Mouse (Mus musculus) liver, embryonic 13.5 days (tissue): ENCODE measurements around the gene Nts. TPM values are rescaled to one million over a fixed set of nuclear protein-coding genes. Genes with fewer than 3 reads are reported as not detected.
"Not testable (repeated sequence)": the region's sequence is repeated elsewhere in the genome, so short reads cannot be mapped to it uniquely, and the experiment has no call there.

ENCODE experiments used
- ATAC-seq: fragments of 200-750 bp; cut with Nextera tagmentation; 2 replicates; pipeline ENCODE4 v1.8.0; 2017; ENCODE audit warnings: low read depth, mild to moderate bottlenecking, moderate number of reproducible peaks, moderate library complexity
- DNase-seq: peaks from one replicate; pipeline ENCODE4 v3.0.0; 2022
- H3K27ac ChIP-seq: fragments of 300-500 bp; sonication (generic); 2 replicates; pipeline ENCODE4 v1.5.1; 2015; ENCODE audit warnings: moderate library complexity, mild to moderate bottlenecking, inconsistent platforms
- H3K27me3 ChIP-seq: fragments of 300-500 bp; sonication (generic); 2 replicates; pipeline ENCODE4 v1.6.1; 2015; ENCODE audit warnings: mild to moderate bottlenecking, inconsistent platforms
- H3K36me3 ChIP-seq: fragments of 300-500 bp; sonication (generic); 2 replicates; pipeline ENCODE4 v1.6.1; 2015; ENCODE audit warnings: mild to moderate bottlenecking, inconsistent platforms
- H3K4me1 ChIP-seq: fragments of 300-500 bp; sonication (generic); replicated peaks from 2 replicates; pipeline ENCODE4 v1.6.1; 2015; ENCODE audit warnings: inconsistent platforms
- H3K4me2 ChIP-seq: fragments of 300-500 bp; sonication (generic); 2 replicates; pipeline ENCODE4 v1.6.1; 2015; ENCODE audit warnings: inconsistent platforms, mild to moderate bottlenecking, moderate library complexity
- H3K4me3 ChIP-seq: fragments of 300-500 bp; sonication (generic); replicated peaks from 2 replicates; pipeline ENCODE4 v1.5.1; 2015; ENCODE audit warnings: mild to moderate bottlenecking, inconsistent platforms
- H3K9ac ChIP-seq: fragments of 300-500 bp; sonication (generic); 2 replicates; pipeline ENCODE4 v1.6.1; 2015; ENCODE audit warnings: mild to moderate bottlenecking, inconsistent platforms
- H3K9me3 ChIP-seq: fragments of 300-500 bp; sonication (generic); replicated peaks from 2 replicates; pipeline ENCODE4 v1.6.1; 2016; ENCODE audit warnings: inconsistent platforms
- WGBS: fragments of 180-500 bp; shearing (Covaris S2); methylation state at CpG from one replicate; pipeline ENCODE4 v1.1.7; 2015; ENCODE audit not compliant: insufficient replicate concordance; 5-methylcytosine and 5-hydroxymethylcytosine counted together
- polyA plus RNA-seq: library from polyadenylated mRNA; unstranded; fragments of >200 nt; fragmentation: Nextera tagmentation; extraction: Ambion mirVana; gene quantifications from 2 replicates; pipeline ENCODE4 v1.2.1, GENCODE M21; 2015

Nts gene
- polyA plus RNA-seq, 1 experiment from 2014 or later: not detected

DNA sequence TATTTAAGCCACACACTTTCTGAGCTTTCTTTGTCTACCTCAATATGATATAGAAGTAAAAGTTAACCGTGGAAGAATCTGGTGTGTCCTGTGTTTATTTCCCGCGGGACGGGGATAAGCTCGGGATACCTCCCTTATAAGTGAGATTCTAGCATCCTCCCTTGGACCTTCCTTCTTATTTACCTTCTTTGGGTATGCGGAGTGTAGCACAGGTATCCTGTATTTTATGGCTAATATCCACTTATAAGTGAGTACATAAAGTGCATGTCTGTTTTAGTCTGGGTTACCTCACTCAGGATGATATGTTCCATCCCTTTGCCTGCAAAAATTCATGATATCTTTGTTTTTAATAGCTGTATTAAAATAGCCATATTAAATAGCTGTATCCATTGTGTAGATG lies 54.8 kb downstream of the Nts start:
- WGBS: 42% methylated on average over 6 of the region's 6 CpGs
- ATAC-seq, H3K4me2 ChIP-seq, DNase-seq, H3K27me3 ChIP-seq, H3K36me3 ChIP-seq, H3K27ac ChIP-seq, H3K4me1 ChIP-seq, H3K9ac ChIP-seq, H3K4me3 ChIP-seq, H3K9me3 ChIP-seq: not testable (repeated sequence)

DNA sequence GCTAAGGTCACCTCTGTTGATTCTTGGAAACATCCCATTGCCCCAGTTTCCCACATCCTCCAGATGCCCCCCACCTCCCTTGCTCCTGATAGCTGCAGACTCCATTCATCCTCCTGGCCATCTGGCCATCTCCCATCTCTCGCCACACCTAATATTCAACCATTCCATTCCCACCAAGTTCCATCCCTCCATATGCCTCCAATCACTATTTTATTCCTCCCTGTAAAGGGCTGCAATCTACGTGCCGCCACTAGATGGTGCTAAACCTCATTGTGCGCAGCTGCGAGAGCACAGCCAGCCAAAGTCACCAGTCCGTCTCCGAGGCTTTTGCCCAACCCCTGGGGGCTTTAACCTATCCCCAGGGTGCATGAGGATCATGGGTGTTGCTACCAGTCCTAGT lies 55.2 kb downstream of the Nts start:
- H3K9ac ChIP-seq, ATAC-seq, H3K36me3 ChIP-seq, H3K4me2 ChIP-seq, H3K9me3 ChIP-seq, H3K27me3 ChIP-seq, H3K4me1 ChIP-seq, H3K27ac ChIP-seq, H3K4me3 ChIP-seq: not testable (repeated sequence)
- peak; percentile 5 for DNase-seq
- 1% methylated on average over 7 of the region's 7 CpGs for WGBS

Other genes starting within 250 kb of the Nts start
- gene Rassf9, start 21.7 kb upstream of the Nts start, polyA plus RNA-seq: 0.02 and 0.06 TPM in 2 replicates